Mouse (Mus musculus): Measurements from ENCODE around the gene Rpa2. TPM values are rescaled to one million over a fixed set of nuclear protein-coding genes. Genes with fewer than 3 reads are reported as not detected.

Gene Rpa2
- 164 and 176 TPM in 2 replicates for polyA plus RNA-seq (2014; fragmentation: Nextera tagmentation; extraction: Ambion mirVana)

- Histone ChIP-seq H3K4me3 (ENCODE audit: low read depth, low read length) (peak within 1 kb of the TSS; percentile 84), H3K9me3 (replicated peaks; ENCODE audit: control insufficient read depth, low read length) (no peaks in the 10 kb centered on the region), H3K27me3 (ENCODE audit: control insufficient read depth, insufficient read depth, low read length) (no peaks in the 10 kb centered on the region), H3K4me1 (ENCODE audit: control insufficient read depth, insufficient read depth, low read length) (no peaks in the 10 kb centered on the region), H3K9ac (replicated peaks; ENCODE audit: low read length) (peak within 1 kb of the TSS; percentile 84), H3K36me3 (replicated peaks; ENCODE audit: control insufficient read depth, insufficient read depth, low read depth, low read length) (peaks cover 4% of the 10 kb centered on the region), H3K27ac (replicated peaks; ENCODE audit: low read depth, low read length) (0 out of 2 replicates have a peak within 1 kb of the TSS, but pooled peaks have one; percentile 10), H3K4me2 (ENCODE audit: low read depth, low read length) (peak within 1 kb of the TSS; percentile 75)
- peak; percentile 95 for ATAC-seq (replicated peaks; ENCODE audit: insufficient number of reproducible peaks, low FRiP score, low TSS enrichment, low read depth)
- DNase-seq (ENCODE audit: low spot score) = peak; percentile 100
- WGBS = 0% methylated on average over 71 of the region's 71 CpGs
These were observed at the start of gene Rpa2 for GRCm38 (mm10) chr4:132767914-132768876. Rpa2 (plus strand) TSS chr4:132768332.

GRCm38 (mm10) chr4:132728233-132728632 lies 39.9 kb upstream of the Rpa2 start:
- H3K4me1 ChIP-seq (ENCODE audit: control insufficient read depth, insufficient read depth, low read length) = no peaks in the 10 kb centered on the region
- no peak overlapping the region for H3K9ac ChIP-seq (replicated peaks; ENCODE audit: low read length)
- no peak for DNase-seq (ENCODE audit: low spot score)
- no peak for ATAC-seq (replicated peaks; ENCODE audit: insufficient number of reproducible peaks, low FRiP score, low TSS enrichment, low read depth)
- H3K9me3 ChIP-seq (replicated peaks; ENCODE audit: control insufficient read depth, low read length) = no peaks in the 10 kb centered on the region
- H3K4me3 ChIP-seq (ENCODE audit: low read depth, low read length) = no peak overlapping the region
- H3K27ac ChIP-seq (replicated peaks; ENCODE audit: low read depth, low read length) = no peak overlapping the region
- H3K27me3 ChIP-seq (ENCODE audit: control insufficient read depth, insufficient read depth, low read length) = no peaks in the 10 kb centered on the region
- no peaks in the 10 kb centered on the region for H3K36me3 ChIP-seq (replicated peaks; ENCODE audit: control insufficient read depth, insufficient read depth, low read depth, low read length)
- 88% methylated on average over 8 of the region's 8 CpGs for WGBS
- no peak overlapping the region for H3K4me2 ChIP-seq (ENCODE audit: low read depth, low read length)

- H3K27ac ChIP-seq (replicated peaks; ENCODE audit: low read depth, low read length) = no peak overlapping the region
- peak overlapping the region; percentile 64 for H3K4me2 ChIP-seq (ENCODE audit: low read depth, low read length)
- H3K4me1 ChIP-seq (ENCODE audit: control insufficient read depth, insufficient read depth, low read length) = no peaks in the 10 kb centered on the region
- no peak overlapping the region; the same call in 1 of the 2 replicates for H3K9ac ChIP-seq (replicated peaks; ENCODE audit: low read length)
- WGBS = 54% methylated on average over 12 of the region's 12 CpGs
- H3K9me3 ChIP-seq (replicated peaks; ENCODE audit: control insufficient read depth, low read length) = no peaks in the 10 kb centered on the region
- DNase-seq (ENCODE audit: low spot score) (no peak), ATAC-seq (replicated peaks; ENCODE audit: insufficient number of reproducible peaks, low FRiP score, low TSS enrichment, low read depth) (no peak)
- no peaks in the 10 kb centered on the region for H3K36me3 ChIP-seq (replicated peaks; ENCODE audit: control insufficient read depth, insufficient read depth, low read depth, low read length)
- H3K4me3 ChIP-seq (ENCODE audit: low read depth, low read length) = peak overlapping the region; percentile 53
- no peaks in the 10 kb centered on the region for H3K27me3 ChIP-seq (ENCODE audit: control insufficient read depth, insufficient read depth, low read length)
These were observed 36.5 kb upstream of the Rpa2 start for GRCm38 (mm10) chr4:132731616-132732015.

- H3K4me3 ChIP-seq (ENCODE audit: low read depth, low read length) = peak within 1 kb of the TSS; percentile 53
- DNase-seq (ENCODE audit: low spot score) = peak; percentile 90
- WGBS = 4% methylated on average over 32 of the region's 34 CpGs
- H3K9ac ChIP-seq (replicated peaks; ENCODE audit: low read length) = peak within 1 kb of the TSS; percentile 47
- no peak within 1 kb of the TSS for H3K27ac ChIP-seq (replicated peaks; ENCODE audit: low read depth, low read length)
- H3K4me2 ChIP-seq (ENCODE audit: low read depth, low read length) = peak within 1 kb of the TSS; percentile 64
- ATAC-seq (replicated peaks; ENCODE audit: insufficient number of reproducible peaks, low FRiP score, low TSS enrichment, low read depth) = peak; percentile 97
- no peaks in the 10 kb centered on the region for H3K27me3 ChIP-seq (ENCODE audit: control insufficient read depth, insufficient read depth, low read length)
- no peaks in the 10 kb centered on the region for H3K9me3 ChIP-seq (replicated peaks; ENCODE audit: control insufficient read depth, low read length)
- no peaks in the 10 kb centered on the region for H3K4me1 ChIP-seq (ENCODE audit: control insufficient read depth, insufficient read depth, low read length)
- no peaks in the 10 kb centered on the region for H3K36me3 ChIP-seq (replicated peaks; ENCODE audit: control insufficient read depth, insufficient read depth, low read depth, low read length)
These were observed 35.9 kb upstream of the Rpa2 start, which contains the start of gene Xkr8 for GRCm38 (mm10) chr4:132732148-132732684. Xkr8 (minus strand) TSS chr4:132732546.

- Histone ChIP-seq H3K27ac (replicated peaks; ENCODE audit: low read depth, low read length) (no peak overlapping the region), H3K4me1 (ENCODE audit: control insufficient read depth, insufficient read depth, low read length) (no peaks in the 10 kb centered on the region), H3K27me3 (ENCODE audit: control insufficient read depth, insufficient read depth, low read length) (no peaks in the 10 kb centered on the region), H3K9ac (replicated peaks; ENCODE audit: low read length) (no peak overlapping the region), H3K36me3 (replicated peaks; ENCODE audit: control insufficient read depth, insufficient read depth, low read depth, low read length) (no peaks in the 10 kb centered on the region), H3K9me3 (replicated peaks; ENCODE audit: control insufficient read depth, low read length) (no peaks in the 10 kb centered on the region), H3K4me2 (ENCODE audit: low read depth, low read length) (no peak overlapping the region), H3K4me3 (ENCODE audit: low read depth, low read length) (no peak overlapping the region)
- ATAC-seq (replicated peaks; ENCODE audit: insufficient number of reproducible peaks, low FRiP score, low TSS enrichment, low read depth) = no peak
- DNase-seq (ENCODE audit: low spot score) = no peak
- 92% methylated on average over 25 of the region's 25 CpGs for WGBS
These were observed 34.9 kb upstream of the Rpa2 start for GRCm38 (mm10) chr4:132733071-132733770.

GRCm38 (mm10) chr4:132734766-132735165 lies 33.4 kb upstream of the Rpa2 start:
- H3K9me3 ChIP-seq (replicated peaks; ENCODE audit: control insufficient read depth, low read length) = no peaks in the 10 kb centered on the region
- no peaks in the 10 kb centered on the region for H3K27me3 ChIP-seq (ENCODE audit: control insufficient read depth, insufficient read depth, low read length)
- no peak overlapping the region for H3K4me2 ChIP-seq (ENCODE audit: low read depth, low read length)
- H3K4me1 ChIP-seq (ENCODE audit: control insufficient read depth, insufficient read depth, low read length) = no peaks in the 10 kb centered on the region
- no peak overlapping the region for H3K4me3 ChIP-seq (ENCODE audit: low read depth, low read length)
- WGBS = 92% methylated on average over 2 of the region's 2 CpGs
- no peak for ATAC-seq (replicated peaks; ENCODE audit: insufficient number of reproducible peaks, low FRiP score, low TSS enrichment, low read depth)
- H3K36me3 ChIP-seq (replicated peaks; ENCODE audit: control insufficient read depth, insufficient read depth, low read depth, low read length) = no peaks in the 10 kb centered on the region
- no peak overlapping the region for H3K9ac ChIP-seq (replicated peaks; ENCODE audit: low read length)
- H3K27ac ChIP-seq (replicated peaks; ENCODE audit: low read depth, low read length) = no peak overlapping the region
- DNase-seq (ENCODE audit: low spot score) = no peak

- no peak overlapping the region for H3K27ac ChIP-seq (replicated peaks; ENCODE audit: low read depth, low read length)
- H3K9ac ChIP-seq (replicated peaks; ENCODE audit: low read length) = no peak overlapping the region
- H3K27me3 ChIP-seq (ENCODE audit: control insufficient read depth, insufficient read depth, low read length) = no peaks in the 10 kb centered on the region
- H3K4me3 ChIP-seq (ENCODE audit: low read depth, low read length) = no peak overlapping the region
- DNase-seq (ENCODE audit: low spot score) = no peak
- no peaks in the 10 kb centered on the region for H3K9me3 ChIP-seq (replicated peaks; ENCODE audit: control insufficient read depth, low read length)
- ATAC-seq (replicated peaks; ENCODE audit: insufficient number of reproducible peaks, low FRiP score, low TSS enrichment, low read depth) = no peak
- no peaks in the 10 kb centered on the region for H3K4me1 ChIP-seq (ENCODE audit: control insufficient read depth, insufficient read depth, low read length)
- H3K36me3 ChIP-seq (replicated peaks; ENCODE audit: control insufficient read depth, insufficient read depth, low read depth, low read length) = no peaks in the 10 kb centered on the region
- whole genome bisulfite sequencing = 82% methylated on average over 2 of the region's 2 CpGs
- H3K4me2 ChIP-seq (ENCODE audit: low read depth, low read length) = no peak overlapping the region
These were observed 32.7 kb upstream of the Rpa2 start for GRCm38 (mm10) chr4:132735389-132735788.
